Mouse (Mus musculus): ENCODE measurements around the gene Borcs5. TPM values are rescaled to one million over a fixed set of nuclear protein-coding genes. Genes with fewer than 3 reads are reported as not detected.

Gene Borcs5
- polyA plus RNA-seq, 1 experiment from 2014 or later = 13.5 TPM

DNA sequence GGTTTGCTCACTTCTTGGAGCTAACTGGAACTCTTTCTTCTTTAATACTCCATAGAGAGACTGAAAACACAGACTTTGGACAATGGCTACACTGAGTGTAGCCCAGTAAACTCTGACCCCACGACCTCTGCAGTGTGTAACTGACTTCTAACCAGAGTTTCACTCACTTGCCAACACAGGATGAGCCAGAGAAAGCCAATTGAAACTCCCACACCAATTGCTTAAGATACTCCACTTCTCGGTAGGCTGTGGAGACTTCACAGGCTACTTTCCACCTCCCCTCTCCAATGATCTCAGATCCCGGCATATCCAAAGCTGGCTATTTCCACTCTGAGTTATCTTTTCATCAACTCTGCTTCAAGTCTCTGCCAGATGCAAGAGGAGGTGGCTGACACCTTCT is 37.5 kb upstream of the Borcs5 start:
- Histone ChIP-seq H3K36me3 (ENCODE audit: control insufficient read depth, insufficient read depth) (no peaks in the 10 kb centered on the region), H3K27me3 (replicated peaks; ENCODE audit: control insufficient read depth, insufficient read depth, low read length) (no peaks in the 10 kb centered on the region), H3K27ac (ENCODE audit: low read depth, low read length) (no peak overlapping the region), H3K4me3 (ENCODE audit: low read depth, low read length) (no peak overlapping the region), H3K4me2 (replicated peaks; ENCODE audit: low read depth) (no peak overlapping the region), H3K4me1 (replicated peaks; ENCODE audit: control insufficient read depth, insufficient read depth, low read length) (0 out of 2 replicates have a peak, but pooled peaks cover 3% of the 10 kb centered on the region), H3K9me3 (ENCODE audit: control insufficient read depth) (no peaks in the 10 kb centered on the region), H3K9ac (ENCODE audit: low read depth, low read length) (no peak overlapping the region)
- TF ChIP-seq CTCF (IDR thresholded peaks at IDR 0.05; ENCODE audit: low read depth) = no peak
- ATAC-seq = no peak
- WGBS = 41% methylated on average over 3 of the region's 3 CpGs

DNA sequence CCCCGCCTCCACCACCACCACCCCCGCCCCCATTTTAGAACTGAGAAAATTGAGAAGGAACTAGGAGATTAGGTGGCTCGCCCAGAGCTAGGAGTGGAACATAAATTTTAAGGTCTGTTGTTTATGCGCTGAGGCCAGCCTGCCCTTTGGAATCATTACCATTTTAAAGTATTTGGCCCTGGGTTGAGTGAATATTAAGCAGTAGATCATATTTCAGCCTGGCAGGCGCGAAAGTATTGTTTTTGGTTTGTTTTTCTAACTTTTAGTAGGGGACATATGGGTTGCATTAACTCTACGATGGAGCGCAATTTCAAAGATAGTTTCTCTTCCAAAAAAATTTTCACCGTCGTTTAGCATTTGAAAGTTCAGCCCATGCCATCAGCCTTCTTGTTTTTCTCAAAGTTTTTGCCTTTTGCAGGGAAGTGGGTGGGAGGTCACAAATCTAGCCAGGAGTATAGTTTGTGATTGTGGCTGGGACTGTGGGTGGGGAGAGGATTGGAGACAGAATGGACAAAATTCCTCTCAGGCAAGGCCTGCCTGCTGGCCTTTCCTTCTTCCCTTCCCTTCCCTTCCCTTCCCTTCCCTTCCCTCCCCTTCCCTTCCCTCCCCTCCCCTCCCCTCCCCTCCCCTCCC is 36.8 kb upstream of the Borcs5 start:
- H3K27me3 ChIP-seq (replicated peaks; ENCODE audit: control insufficient read depth, insufficient read depth, low read length) = no peaks in the 10 kb centered on the region
- H3K9me3 ChIP-seq (ENCODE audit: control insufficient read depth) = no peaks in the 10 kb centered on the region
- no peak for TF ChIP-seq CTCF (IDR thresholded peaks at IDR 0.05; ENCODE audit: low read depth)
- no peak for ATAC-seq
- H3K4me1 ChIP-seq (replicated peaks; ENCODE audit: control insufficient read depth, insufficient read depth, low read length) = 0 out of 2 replicates have a peak, but pooled peaks cover 3% of the 10 kb centered on the region
- WGBS = 43% methylated on average over 10 of the region's 10 CpGs
- H3K36me3 ChIP-seq (ENCODE audit: control insufficient read depth, insufficient read depth) = no peaks in the 10 kb centered on the region
- no peak overlapping the region for H3K4me2 ChIP-seq (replicated peaks; ENCODE audit: low read depth)
- no peak overlapping the region for H3K9ac ChIP-seq (ENCODE audit: low read depth, low read length)
- H3K4me3 ChIP-seq (ENCODE audit: low read depth, low read length) = no peak overlapping the region
- H3K27ac ChIP-seq (ENCODE audit: low read depth, low read length) = no peak overlapping the region

DNA sequence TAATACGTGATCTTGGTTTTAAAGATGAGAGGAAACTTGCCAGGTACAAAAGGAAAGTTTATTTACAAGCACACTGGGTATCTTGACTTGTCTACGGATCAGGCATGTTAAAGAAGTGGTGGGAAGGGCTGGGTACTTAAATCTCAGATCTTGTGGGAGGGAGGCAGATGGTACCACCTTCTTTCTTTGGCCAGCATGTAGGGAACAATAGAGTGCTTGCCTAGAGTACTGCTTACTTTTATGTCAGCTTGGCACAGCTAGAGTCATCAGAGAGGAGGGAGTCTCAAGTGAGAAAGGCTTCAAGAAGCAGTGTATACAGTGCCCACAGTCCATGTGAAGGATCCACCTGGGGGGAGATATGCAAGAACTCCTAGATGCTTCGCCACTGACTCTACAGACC is 34.1 kb upstream of the Borcs5 start:
- WGBS = 94% methylated on average over 3 of the region's 3 CpGs
- H3K4me3 ChIP-seq (ENCODE audit: low read depth, low read length) = no peak overlapping the region
- H3K4me1 ChIP-seq (replicated peaks; ENCODE audit: control insufficient read depth, insufficient read depth, low read length) = 0 out of 2 replicates have a peak, but pooled peaks cover 3% of the 10 kb centered on the region
- no peak for TF ChIP-seq CTCF (IDR thresholded peaks at IDR 0.05; ENCODE audit: low read depth)
- no peaks in the 10 kb centered on the region for H3K9me3 ChIP-seq (ENCODE audit: control insufficient read depth)
- H3K27ac ChIP-seq (ENCODE audit: low read depth, low read length) = no peak overlapping the region
- H3K9ac ChIP-seq (ENCODE audit: low read depth, low read length) = no peak overlapping the region
- no peaks in the 10 kb centered on the region for H3K27me3 ChIP-seq (replicated peaks; ENCODE audit: control insufficient read depth, insufficient read depth, low read length)
- H3K36me3 ChIP-seq (ENCODE audit: control insufficient read depth, insufficient read depth) = no peaks in the 10 kb centered on the region
- no peak overlapping the region for H3K4me2 ChIP-seq (replicated peaks; ENCODE audit: low read depth)
- ATAC-seq = no peak

DNA sequence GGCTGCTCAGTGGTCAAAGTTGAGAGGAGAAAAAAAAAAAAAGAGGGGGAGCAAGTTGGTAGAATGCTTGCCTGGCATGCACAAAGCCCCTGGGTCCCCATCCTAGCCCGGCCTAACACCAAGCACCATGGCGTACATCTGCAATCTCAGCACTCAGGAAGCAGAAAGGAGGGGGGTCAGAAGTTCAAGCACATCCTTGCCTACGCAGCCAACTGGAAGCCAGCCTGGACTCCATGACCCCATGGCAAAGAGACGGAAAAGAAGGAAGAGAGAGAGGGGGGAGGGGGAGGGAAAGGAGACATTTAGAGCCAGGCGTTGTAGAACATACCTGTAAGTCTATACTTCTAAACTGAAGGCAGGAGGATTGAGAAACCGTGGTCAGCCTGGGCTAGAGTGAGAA is 32.8 kb upstream of the Borcs5 start:
- 0 out of 2 replicates have a peak, but pooled peaks cover 3% of the 10 kb centered on the region for H3K4me1 ChIP-seq (replicated peaks; ENCODE audit: control insufficient read depth, insufficient read depth, low read length)
- H3K9ac ChIP-seq (ENCODE audit: low read depth, low read length) = no peak overlapping the region
- H3K4me3 ChIP-seq (ENCODE audit: low read depth, low read length) = no peak overlapping the region
- no peak for TF ChIP-seq CTCF (IDR thresholded peaks at IDR 0.05; ENCODE audit: low read depth)
- 66% methylated on average over 6 of the region's 6 CpGs for WGBS
- H3K27me3 ChIP-seq (replicated peaks; ENCODE audit: control insufficient read depth, insufficient read depth, low read length) = no peaks in the 10 kb centered on the region
- no peaks in the 10 kb centered on the region for H3K36me3 ChIP-seq (ENCODE audit: control insufficient read depth, insufficient read depth)
- no peak overlapping the region for H3K4me2 ChIP-seq (replicated peaks; ENCODE audit: low read depth)
- no peak for ATAC-seq
- no peaks in the 10 kb centered on the region for H3K9me3 ChIP-seq (ENCODE audit: control insufficient read depth)
- H3K27ac ChIP-seq (ENCODE audit: low read depth, low read length) = no peak overlapping the region

DNA sequence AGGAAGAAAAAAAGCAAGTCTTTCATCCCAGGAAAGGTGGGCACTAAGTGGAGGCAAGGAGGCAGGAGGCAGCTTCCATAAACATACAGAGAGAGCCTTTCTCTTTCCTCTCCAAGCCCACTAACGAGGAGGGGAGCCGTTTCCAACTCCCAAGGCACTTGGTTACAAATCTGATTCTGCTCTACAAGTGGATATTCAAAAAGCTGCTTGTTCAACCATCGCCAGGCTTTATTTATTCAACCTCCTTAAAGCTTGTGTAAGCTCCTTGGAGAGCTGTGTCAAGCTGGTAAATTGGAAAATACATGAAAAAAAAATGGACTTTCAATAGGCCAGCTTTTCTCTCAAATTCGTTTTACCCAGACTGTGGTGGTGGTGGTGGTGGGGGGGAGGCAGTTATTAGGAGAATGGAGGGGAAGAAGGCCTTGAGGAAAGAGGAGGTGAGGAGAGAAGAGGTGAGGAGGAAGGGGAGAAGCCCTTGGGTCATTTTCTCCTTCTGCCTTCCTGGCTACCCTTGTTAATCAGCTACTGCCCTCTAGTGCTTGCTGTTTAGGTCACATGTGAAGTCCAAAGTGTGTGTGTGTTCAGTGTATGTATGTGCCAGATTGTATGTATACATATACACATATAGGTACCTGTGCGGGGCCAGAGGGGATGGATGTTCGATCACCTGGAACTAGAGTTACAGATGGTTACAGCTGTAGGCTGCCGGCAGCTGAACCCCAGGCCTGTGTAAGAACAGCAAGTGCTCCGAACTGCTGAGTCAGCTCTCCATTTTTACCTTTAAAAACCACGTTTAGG is 32.2 kb upstream of the Borcs5 start:
- no peaks in the 10 kb centered on the region for H3K9me3 ChIP-seq (ENCODE audit: control insufficient read depth)
- H3K4me1 ChIP-seq (replicated peaks; ENCODE audit: control insufficient read depth, insufficient read depth, low read length) = no peaks in the 10 kb centered on the region
- H3K4me3 ChIP-seq (ENCODE audit: low read depth, low read length) = no peak overlapping the region
- no peak overlapping the region for H3K27ac ChIP-seq (ENCODE audit: low read depth, low read length)
- no peak overlapping the region for H3K9ac ChIP-seq (ENCODE audit: low read depth, low read length)
- ATAC-seq = no peak
- H3K36me3 ChIP-seq (ENCODE audit: control insufficient read depth, insufficient read depth) = no peaks in the 10 kb centered on the region
- H3K27me3 ChIP-seq (replicated peaks; ENCODE audit: control insufficient read depth, insufficient read depth, low read length) = no peaks in the 10 kb centered on the region
- WGBS = 59% methylated on average over 8 of the region's 9 CpGs
- H3K4me2 ChIP-seq (replicated peaks; ENCODE audit: low read depth) = no peak overlapping the region
- peak; percentile 93 for TF ChIP-seq CTCF (IDR thresholded peaks at IDR 0.05; ENCODE audit: low read depth)

DNA sequence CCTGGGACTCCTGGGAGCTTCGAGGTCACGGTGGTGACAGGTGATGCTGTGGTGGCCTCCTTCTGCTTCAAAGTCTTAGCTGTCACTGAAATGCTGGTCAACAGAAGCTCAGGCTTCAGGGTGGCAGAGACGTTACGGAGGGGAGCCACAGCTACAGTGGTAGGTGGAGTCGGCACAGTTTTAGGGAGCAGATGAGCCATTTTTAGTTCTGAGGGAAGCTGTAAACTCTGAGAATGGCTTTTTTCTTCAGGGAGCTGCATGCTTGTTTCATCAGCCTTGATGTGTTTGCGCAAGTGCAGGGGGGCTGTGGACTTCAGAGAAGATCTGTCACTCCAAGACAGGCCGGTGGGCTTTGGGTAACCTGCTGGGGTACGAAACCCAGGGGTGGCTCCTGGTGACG is 28.9 kb upstream of the Borcs5 start:
- whole genome bisulfite sequencing = 91% methylated on average over 9 of the region's 9 CpGs
- no peaks in the 10 kb centered on the region for H3K4me1 ChIP-seq (replicated peaks; ENCODE audit: control insufficient read depth, insufficient read depth, low read length)
- H3K36me3 ChIP-seq (ENCODE audit: control insufficient read depth, insufficient read depth) = no peaks in the 10 kb centered on the region
- no peak for TF ChIP-seq CTCF (IDR thresholded peaks at IDR 0.05; ENCODE audit: low read depth)
- no peak overlapping the region for H3K4me2 ChIP-seq (replicated peaks; ENCODE audit: low read depth)
- no peak overlapping the region for H3K9ac ChIP-seq (ENCODE audit: low read depth, low read length)
- no peaks in the 10 kb centered on the region for H3K9me3 ChIP-seq (ENCODE audit: control insufficient read depth)
- no peaks in the 10 kb centered on the region for H3K27me3 ChIP-seq (replicated peaks; ENCODE audit: control insufficient read depth, insufficient read depth, low read length)
- H3K27ac ChIP-seq (ENCODE audit: low read depth, low read length) = no peak overlapping the region
- H3K4me3 ChIP-seq (ENCODE audit: low read depth, low read length) = no peak overlapping the region
- no peak for ATAC-seq

Data from intestine, postnatal 0 days (tissue).